Mouse (Mus musculus) NIH3T3 (cell line): ENCODE measurements around the gene Map2k3.

ENCODE experiments used
- DNase-seq: peaks from one replicate; pipeline ENCODE4 v3.0.0-alpha.2; 2012; ENCODE audit warnings: low read depth

The Map2k3 gene

DNA sequence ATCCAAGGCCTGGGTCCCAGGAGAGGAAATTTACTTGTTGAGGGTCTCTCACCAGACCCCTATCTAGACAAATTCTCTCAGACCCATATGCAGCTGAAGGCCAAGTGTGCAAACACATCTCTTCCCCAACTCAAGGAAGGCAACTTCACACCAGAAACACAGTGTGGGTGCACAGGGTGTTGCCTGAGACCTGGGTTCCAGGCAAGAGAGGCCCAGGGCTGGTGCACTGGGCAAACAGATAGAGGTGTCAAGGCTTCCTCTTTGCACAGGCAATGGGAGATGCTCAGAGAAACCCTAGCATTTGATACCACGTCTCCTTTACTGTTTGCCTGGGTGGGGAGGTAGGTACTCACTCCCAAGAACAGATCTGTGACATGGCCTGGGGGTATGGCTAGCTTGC is 6.9 kb upstream of the Map2k3 start:
- DNase-seq: no peak

GRCm38 (mm10) chr11:60927264-60927663 is 4.6 kb upstream of the Map2k3 start:
- DNase-seq: peak; percentile 83

GRCm38 (mm10) chr11:60930724-60931281 is 1.0 kb upstream of the Map2k3 start:
- DNase-seq: peak; percentile 79

- no peak for DNase-seq
Observed at GRCm38 (mm10) chr11:60931282-60931868, 458 bp upstream of the Map2k3 start.

DNA sequence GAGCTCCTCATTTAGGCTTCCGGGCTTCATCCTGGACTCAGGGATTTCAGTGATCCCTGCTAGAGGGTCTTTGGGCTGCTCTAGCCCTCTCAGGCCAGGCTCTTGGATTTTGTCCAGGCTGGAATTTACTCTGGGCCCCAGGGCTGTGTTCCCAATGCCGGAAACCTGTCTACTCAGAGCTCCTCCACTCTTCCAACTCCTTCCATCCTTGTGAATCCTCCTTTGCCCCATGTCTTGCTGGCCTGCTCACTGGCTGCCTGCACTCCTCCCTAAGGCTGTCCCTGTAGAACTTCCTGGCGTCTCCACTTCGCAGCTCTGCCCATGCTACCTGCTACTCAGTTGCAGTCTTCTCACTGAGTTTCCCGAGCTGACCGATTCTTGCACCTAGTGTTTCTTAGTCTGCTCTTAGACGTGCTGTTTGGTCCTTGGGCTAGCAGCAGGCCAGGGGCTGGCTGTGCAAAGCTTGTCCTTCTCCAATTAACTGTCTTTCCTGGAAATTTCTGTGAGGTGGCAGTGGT is 729 bp downstream of the Map2k3 start:
- no peak for DNase-seq

GRCm38 (mm10) chr11:60933178-60933930 is 1.5 kb downstream of the Map2k3 start:
- DNase-seq: peak; percentile 93

DNA sequence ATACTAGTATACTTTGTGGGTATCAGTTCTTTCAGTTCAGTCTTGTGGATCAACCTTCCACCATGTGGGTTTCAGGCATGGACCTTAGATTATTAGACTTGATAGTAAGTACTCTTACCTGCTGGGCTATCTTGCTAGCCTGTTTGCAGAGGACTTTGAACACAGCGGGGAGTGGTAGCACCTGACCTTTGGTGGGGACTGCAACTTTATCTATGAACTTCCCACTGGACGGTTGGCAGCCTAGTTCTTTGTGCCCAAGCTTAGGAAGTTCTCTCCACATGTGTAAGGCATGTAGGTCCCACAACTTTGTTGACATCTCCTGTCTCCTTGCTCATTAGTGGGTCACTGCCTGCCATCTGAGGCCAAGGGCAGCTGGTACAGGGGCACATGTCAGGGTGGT is 3.0 kb downstream of the Map2k3 start:
- DNase-seq: no peak

DNA sequence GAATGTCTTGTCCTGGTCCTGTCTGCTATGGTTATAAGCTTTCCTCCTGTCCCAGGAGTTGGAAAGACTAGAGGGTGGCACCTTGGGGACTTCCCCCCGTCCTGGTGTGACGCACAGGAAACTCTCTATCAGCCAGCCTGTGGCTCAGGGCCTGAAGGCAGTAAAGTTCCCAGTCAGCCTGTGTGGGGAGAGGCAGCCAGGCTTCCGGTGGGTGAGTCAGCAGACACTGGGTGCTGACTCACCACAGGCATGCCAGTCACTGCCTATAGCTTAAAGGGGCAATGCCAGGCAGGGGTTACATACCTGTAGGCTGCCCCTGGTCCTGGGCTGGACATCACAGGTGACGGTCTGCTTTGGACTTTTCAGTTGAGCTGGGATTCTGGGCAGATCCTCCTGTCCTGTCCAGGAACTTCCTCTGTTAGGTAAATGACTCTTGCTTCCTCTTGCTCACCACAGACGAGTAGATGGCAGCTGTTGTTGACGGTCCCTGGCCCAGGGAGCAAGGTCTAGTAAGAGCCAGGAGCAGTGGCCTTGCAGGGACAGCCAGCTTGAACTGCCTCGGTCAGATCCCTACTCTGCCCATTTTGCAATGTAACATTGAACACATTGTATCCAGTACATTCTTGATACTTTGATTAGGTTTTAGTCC is 3.6 kb downstream of the Map2k3 start:
- DNase-seq: peak; percentile 87

DNA sequence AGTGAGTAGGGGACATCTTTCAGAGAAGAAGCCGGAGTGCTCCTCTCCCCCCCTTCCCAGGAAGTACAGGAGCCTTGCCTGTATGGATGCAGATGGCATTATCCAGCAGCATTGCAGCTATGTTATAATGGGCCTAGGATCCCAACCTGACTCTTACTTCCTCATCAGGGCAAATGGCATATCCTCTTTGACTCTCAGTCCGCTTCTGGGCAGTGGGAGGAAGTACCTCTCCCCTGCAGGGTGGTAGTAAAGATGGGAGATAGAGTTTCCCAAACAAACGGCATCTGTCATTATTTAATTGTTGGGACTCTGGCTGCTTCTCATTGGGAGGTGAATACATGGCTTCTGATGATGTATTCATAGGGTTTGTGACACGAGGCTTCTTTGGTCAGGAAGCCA is 4.1 kb downstream of the Map2k3 start:
- no peak for DNase-seq

- no peak for DNase-seq
Observed at GRCm38 (mm10) chr11:60937611-60938010, 5.8 kb downstream of the Map2k3 start.

GRCm38 (mm10) chr11:60939487-60939886 is 7.7 kb downstream of the Map2k3 start:
- DNase-seq: no peak

DNA sequence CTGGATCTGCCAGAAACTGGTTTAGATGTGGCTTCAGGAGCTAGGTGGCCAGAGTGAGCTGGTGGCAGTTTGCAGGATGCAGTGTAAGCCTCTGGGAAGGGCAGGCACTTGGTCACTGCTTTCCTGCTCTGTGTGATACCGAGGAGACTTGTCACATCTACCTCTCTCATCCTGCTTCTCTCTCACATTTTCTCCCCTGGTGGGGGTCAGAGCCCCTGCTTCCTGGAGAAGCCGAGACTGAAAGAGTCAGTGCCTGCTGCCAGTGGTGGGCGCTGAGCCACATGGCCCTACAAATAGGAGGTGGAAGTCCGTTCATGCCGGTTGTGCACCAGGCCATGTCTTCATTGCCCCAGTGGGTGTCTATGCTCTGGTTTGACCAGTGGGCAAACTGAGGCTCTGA is 8.7 kb downstream of the Map2k3 start:
- DNase-seq: no peak

DNA sequence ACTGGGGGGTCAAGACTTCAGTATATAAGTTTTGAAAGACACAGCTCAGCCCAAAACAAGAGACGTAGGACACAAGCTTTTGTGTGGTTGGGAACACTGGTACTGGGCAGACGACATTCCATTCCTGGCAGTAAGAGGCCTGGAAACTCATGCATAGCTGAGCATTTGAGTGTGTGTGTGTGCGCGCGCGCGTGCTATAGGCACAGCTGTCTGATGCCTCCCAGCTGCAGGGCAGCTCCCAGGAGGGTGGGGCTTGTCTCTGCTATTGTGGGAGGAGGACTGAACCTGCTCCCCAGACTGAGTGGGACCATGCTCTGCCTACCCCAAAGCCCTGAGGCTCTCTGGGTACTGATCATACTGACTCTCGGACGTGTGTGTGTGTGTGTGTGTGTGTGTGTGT is 9.5 kb downstream of the Map2k3 start:
- DNase-seq: peak; percentile 34

- no peak for DNase-seq
Observed at GRCm38 (mm10) chr11:60942263-60943015, 10.6 kb downstream of the Map2k3 start.

DNA sequence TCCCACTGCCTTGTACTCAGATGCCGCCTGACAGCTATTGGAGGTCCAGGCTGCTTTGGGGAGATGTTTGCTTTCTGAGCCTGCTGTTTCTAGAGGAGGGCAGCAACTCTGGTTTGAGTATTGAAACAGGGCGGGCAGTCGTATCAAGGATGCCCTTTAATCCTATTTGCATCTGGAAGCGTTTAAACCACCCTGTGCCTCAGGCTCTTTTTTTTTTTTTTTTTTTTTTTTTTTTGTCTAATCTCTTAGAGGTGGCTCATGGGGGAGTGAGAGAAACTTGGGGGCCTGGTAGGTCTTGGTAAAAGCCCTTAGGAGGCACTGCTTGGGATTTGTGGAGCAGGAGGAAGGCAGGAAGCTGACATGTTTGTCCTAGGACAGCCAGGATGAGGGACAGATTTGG is 13.2 kb downstream of the Map2k3 start:
- no peak for DNase-seq

DNA sequence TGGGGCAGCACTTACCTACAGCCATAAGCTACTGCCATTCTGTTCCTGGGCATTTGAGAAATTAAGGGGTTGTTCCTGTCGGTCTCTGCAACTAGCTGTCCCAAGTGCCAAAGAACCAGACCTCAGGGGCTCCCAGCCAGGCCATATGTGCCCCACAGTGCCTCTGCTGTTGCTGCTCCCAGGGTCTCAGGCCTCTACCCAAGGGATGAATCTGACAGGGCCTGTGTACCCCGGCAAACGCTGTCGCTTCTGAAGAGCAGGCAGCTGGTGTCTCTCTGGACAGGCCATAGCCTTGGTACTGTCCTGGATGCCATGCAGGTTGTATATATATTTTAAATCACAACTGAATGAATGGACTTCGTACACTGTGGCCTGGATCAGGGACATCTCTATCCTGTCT is 20.1 kb downstream of the Map2k3 start:
- no peak for DNase-seq

DNA sequence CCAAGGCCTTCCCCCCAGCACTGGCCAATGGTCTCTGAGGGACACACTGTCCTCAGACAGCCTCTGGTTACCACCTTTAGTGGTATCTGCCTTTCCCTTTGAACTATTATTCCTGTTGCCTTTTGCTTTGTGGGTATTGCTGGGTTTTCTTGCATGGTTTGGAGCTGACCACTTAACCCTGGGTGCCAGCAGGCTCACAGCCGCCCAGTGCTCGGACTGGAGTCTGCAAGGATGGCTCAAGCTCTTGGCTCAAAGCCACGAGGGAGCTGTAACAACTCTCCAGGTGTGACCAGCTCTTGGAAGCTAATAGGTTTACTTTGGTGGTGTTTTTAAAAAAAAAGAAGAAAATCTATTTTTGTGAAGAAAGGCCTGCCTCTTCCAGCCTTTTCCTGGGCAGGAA is 20.5 kb downstream of the Map2k3 start:
- no peak for DNase-seq

DNA sequence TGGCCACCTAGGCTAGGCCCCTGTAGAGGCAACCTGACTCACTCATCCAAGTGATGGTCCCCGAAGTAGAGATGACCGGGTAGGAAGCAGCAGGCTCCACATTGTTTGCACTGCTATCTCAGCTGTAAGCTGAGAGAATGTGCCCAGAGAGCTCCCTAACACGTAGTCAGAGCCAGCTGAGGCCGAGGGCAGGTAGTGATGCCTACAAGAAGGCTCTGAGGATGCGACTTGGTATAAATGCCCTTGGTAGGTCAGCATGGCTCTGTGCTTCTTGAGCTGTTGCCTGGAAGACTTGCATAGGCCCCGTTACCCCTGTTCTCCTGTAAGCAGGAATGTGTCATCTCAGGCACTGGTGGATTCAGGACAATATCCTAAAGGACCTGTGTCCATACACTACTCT is 21.2 kb downstream of the Map2k3 start:
- no peak for DNase-seq

GRCm38 (mm10) chr11:60953803-60954202 is 22.0 kb downstream of the Map2k3 start:
- DNase-seq: peak; percentile 50

DNA sequence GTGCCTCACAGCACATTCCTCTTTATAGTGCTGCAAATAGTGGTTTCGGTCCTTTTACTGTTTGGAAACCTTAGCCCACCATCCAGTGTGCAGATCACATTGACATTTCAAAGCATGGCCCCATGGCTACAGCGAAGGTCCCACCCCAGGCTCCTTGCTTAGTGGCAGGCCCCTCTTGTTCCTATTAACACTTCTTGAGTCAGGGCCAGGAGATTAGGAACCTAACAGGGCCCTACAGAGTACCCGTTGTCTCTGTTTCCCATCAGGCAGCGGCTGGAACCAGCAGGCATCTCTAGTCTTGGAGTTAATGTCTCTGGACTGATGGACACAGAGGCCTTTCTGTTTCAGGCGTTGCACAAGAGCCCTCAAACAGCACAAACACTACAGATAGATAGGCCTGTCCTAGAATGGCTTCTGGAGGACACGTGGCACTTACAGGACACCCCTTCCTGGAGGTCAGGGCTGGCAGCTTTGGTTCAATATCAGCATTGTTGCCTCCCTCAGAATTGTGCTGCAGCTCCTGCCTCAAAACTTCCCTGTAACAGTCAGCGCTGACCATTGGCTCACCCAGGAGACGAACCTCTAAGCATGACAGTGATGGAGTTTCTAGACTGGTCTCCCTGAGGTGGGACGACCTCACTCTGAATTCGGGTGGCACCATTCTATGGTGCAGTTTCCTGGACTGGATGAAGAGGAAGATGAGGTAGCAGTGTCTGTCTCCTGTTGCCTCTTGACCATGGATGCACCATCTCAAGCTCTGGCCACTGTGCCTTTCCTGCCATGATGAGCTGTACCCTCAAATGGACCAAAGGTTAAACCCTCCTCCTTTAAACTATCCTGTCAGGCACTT is 22.6 kb downstream of the Map2k3 start:
- DNase-seq: no peak
